Mouse (Mus musculus) thymus, postnatal 36 days (tissue): ENCODE results near the gene Rrp8.
A peak's percentile ranks its signal among the peaks of the same experiment; 100 is the strongest.
"Not testable (repeated sequence)": the region's sequence is repeated elsewhere in the genome, so short reads cannot be mapped to it uniquely, and the experiment has no call there.

Experiments
- DNase-seq, 2 experiments: peaks; one replicate each; pipeline ENCODE4 v3.0.0; 2022; ENCODE audit warnings: mixed read lengths in 2 of 2

Rrp8 gene

GRCm38 (mm10) chr7:105743926-105744590 lies 6.9 kb upstream of the Rrp8 start, which contains the start of gene Taf10:
Gene Taf10 (minus strand): TSS chr7:105744361.
- DNase-seq = peak; percentile 88 to 92

DNA sequence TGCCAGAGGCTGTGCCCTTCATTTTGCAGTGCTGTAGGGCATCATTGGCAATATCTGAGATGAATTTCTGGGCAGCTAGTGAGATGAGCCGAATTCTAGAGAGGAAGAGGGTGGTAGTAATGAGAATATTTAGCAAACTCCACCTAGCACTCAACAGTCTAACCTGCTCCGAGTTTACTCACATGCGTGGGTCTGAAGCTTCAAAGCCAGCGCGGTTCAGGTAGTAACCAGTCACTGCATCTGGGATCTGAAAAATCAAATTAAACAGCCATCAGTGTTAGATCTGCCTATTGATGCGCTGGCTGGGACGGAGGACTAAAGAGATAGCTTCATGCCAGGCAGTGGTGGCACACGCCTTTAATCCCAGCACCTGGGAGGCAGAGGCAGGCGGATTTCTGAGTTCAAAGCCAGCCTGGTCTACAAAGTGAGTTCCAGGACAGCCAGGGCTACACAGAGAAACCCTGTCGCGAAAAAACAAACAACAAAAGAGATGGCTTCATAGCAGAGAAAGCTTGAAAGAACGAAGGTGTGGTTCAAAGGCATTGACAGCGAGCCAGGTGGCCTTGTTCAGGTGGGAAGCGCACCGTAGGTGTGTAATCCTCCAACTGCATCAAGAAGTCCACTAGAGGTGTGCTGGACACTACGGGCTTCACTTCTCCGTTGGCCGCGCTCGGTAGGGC lies 6.2 kb upstream of the Rrp8 start:
- not testable (repeated sequence) for DNase-seq

DNA sequence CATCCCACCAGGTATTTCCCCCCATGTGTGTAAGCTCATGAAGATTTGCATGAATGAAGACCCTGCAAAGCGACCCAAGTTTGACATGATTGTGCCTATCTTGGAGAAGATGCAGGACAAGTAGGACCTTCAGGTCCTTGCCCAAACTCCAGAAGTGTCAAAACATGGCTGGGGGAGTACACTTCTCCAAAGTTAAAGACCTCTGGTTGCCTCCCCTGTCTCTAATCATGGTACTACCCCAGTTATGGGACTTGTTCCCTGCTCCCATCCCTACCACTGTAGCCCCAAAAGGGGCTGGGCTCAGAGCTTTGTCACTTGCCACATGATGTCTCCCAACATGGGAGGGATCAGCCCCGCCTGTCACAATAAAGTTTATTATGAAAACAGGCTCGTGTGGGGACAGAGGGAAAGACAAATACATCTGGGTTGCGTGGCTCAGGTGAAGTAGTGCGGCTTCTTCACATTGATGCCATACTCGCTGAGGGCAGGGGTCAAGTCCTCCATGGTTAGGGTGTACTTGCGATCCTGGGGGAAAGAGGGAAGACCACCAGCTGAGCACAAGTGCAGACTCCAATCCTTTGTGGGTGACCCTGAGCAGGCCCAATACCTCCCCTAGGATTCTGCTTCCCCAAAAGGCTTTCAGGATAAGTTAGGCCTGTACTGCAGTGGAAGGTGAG lies 5.5 kb upstream of the Rrp8 start:
- DNase-seq = not testable (repeated sequence)

DNA sequence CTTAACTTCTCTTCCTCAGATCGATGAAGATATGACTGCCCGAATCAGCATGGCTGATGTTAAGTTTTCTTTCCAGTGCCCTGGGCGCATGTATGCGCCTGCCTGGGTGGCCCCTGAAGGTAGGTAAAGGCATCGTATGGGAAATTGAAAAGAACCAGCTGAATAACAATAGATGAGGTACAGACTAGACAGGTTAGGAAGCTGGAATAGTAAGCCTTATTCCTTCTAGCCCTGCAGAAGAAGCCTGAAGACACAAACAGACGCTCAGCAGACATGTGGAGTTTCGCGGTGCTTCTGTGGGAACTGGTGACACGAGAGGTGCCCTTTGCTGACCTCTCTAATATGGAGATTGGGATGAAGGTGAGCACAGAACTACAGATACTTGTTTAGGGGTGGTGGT lies 4.8 kb upstream of the Rrp8 start:
- no peak for DNase-seq

GRCm38 (mm10) chr7:105740851-105741250 lies 3.7 kb upstream of the Rrp8 start:
- no peak for DNase-seq

GRCm38 (mm10) chr7:105740089-105740795 lies 3.1 kb upstream of the Rrp8 start:
- no peak for DNase-seq

DNA sequence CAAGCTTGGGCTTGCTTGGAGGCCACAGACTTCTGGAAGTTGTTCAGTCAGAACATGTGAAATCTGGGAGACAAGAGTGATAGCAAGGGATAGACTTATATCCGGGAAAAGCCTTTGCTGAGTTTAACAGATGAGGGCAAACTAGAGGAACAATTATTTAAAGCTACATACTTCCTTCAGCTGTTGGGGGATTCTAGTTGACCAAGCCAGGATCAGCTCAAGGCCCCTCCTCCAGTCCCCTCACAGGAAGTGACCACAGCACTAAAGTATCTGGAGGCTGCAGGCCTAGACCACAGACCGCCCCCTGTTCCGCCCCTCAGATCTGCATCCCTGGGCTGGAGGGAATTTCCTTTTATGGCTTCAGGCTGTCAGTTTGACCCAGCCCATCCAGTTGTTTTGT lies 1.8 kb upstream of the Rrp8 start:
- DNase-seq = no peak

GRCm38 (mm10) chr7:105738286-105738685 lies 1.1 kb upstream of the Rrp8 start:
- no peak for DNase-seq

DNA sequence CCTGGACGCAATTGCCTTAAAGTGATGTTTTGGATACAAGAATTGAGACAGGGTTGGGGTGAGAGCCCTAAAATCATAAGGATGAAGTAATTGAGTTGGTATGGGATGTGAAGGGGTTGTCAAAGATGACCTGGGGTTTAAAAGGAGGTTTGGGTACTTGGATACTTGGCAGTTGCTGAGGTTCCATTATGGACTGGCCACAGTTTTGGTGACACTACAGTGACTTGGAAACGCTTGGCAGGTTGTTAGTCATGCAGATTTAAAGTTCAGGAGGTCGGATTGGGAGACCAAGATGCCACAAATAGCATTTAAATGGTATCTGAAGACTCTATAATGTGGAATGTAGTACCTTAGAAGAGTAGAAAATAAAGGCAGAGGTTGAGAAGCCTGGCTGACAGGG lies 463 bp upstream of the Rrp8 start:
- no peak for DNase-seq

DNA sequence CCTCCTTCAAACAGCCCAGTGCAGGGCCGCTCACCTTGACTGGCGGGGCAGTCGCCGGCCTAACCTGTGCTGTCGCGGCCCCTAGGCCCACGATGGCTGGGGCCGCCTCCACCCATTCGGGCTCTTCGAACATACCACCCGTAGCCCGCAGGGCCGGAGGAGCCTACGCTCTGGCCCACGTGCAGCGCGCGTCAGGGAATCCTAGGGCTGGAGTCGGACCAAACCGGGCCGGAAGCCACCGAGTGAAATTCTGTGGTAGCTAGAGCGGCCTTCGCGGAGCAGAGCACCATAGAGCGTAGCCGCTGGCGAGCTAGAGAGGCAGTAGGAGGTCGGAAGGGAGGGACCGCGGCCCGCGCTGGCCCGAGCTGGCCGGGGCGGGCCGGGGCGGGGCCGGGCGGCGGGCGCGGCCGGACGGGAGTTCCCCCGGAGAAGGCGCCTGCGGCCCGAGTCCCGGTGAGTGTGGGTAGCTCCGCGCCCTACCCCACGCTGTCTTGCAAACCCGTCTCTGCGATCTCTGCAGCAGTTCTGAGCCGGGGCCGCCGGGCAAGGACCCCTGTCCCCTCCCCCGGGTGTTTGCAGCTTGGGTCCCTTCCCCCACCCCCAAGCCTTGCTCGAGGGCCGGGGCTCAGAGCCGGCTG lies 802 bp downstream of the Rrp8 start, which contains the start of gene Ilk:
TSS of gene Ilk (plus strand) at position 329 of the 638 bp plus-strand sequence.
- DNase-seq = peak; percentile 83 to 87

DNA sequence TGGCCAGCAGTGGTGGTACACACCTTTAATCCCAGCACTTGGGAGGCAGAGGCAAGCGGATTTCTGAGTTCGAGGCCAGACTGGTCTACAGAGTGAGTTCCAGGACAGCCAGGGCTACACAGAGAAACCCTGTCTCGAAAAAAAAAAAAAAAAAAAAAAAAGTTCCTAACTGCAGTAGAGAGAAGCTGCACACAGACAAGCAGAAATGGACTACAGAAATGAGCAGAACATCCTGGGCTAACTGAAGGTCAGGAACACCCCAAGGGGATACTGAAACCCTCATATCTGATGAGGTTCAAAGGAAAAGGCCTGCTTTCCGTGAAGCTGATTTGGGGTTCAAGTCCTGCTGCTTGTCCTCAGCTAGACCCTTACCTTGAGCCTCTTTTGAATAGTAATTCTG lies 1.7 kb downstream of the Rrp8 start:
- DNase-seq = not testable (repeated sequence)

DNA sequence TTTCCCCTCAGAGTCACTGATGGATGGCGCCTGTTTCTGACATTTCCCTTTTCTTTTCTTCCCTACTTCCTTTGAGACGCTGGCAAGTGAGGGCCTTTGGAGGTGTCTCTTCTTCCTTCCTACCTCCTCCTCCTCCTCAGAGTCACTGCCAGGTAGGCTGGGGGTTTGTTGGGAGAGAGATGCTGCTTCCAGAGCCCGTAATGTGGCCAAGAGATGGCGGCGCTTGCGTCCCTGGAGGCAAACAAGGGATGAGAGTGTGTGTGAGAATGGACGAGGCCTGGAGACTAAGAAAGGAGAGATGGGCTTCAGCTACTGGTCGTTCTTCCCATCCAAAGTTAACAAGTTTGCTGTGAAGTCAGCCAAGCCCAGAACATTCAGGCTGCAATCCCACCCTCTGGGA lies 2.4 kb downstream of the Rrp8 start:
- no peak for DNase-seq

- DNase-seq = no peak
Observed at GRCm38 (mm10) chr7:105733836-105734235, 3.3 kb downstream of the Rrp8 start.

- no peak for DNase-seq
Observed at GRCm38 (mm10) chr7:105728701-105729428, 8.3 kb downstream of the Rrp8 start.

GRCm38 (mm10) chr7:105726980-105727325 lies 10.2 kb downstream of the Rrp8 start:
- DNase-seq = no peak

GRCm38 (mm10) chr7:105726144-105726979 lies 10.8 kb downstream of the Rrp8 start:
- peak in 1 of 2 experiments; percentile 15 for DNase-seq

DNA sequence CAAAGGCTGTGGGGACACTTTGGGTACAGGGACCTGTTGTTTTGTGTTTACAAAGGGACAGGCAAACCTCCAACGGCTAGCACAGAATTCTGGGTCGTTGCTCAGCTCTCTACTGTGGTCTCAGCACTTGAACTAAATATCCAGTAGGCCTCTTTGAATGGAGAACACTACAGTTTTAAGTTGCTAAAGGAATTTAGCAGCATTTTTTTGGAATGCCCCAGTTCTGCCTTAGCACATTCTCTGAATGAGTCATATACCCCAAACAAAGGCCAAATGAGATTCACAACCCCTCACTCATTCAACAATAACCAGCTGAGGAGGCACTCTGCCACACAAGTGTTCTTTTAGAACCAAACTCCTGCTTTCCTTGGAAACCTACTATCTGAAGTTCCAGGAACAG lies 15.3 kb downstream of the Rrp8 start:
- no peak for DNase-seq

- DNase-seq = peak; percentile 13 to 20
Observed at GRCm38 (mm10) chr7:105715366-105715765, 21.8 kb downstream of the Rrp8 start.

GRCm38 (mm10) chr7:105708733-105709132 lies 28.5 kb downstream of the Rrp8 start:
- DNase-seq = no peak

GRCm38 (mm10) chr7:105703816-105704215 lies 33.4 kb downstream of the Rrp8 start:
- no peak for DNase-seq

- DNase-seq = no peak
Observed at GRCm38 (mm10) chr7:105703184-105703583, 34.0 kb downstream of the Rrp8 start.
